Mouse (Mus musculus) macrophage (primary cell): ENCODE measurements around the gene Sh3bp1. TPM values are rescaled to one million over a fixed set of nuclear protein-coding genes. Genes with fewer than 3 reads are reported as not detected.
A peak's percentile ranks its signal among the peaks of the same experiment; 100 is the strongest.

Experiments used
- H3K27ac ChIP-seq: fragments of 350-480 bp; formaldehyde crosslinking; 2 replicates; pipeline ENCODE4 v1.9.0; 2021
- H3K36me3 ChIP-seq: fragments of 350-480 bp; formaldehyde crosslinking; 2 replicates; pipeline ENCODE4 v1.9.0; 2021; ENCODE audit errors: inconsistent target
- H3K4me3 ChIP-seq: fragments of 350-480 bp; formaldehyde crosslinking; 2 replicates; pipeline ENCODE4 v1.9.0; 2021; ENCODE audit errors: inconsistent target
- H3K79me2 ChIP-seq: fragments of 350-480 bp; formaldehyde crosslinking; 2 replicates; pipeline ENCODE4 v1.9.0; 2021; ENCODE audit errors: inconsistent target
- WGBS: methylation state at CpG from one replicate; pipeline ENCODE4 v1.1.7; 2026; ENCODE audit warnings: inconsistent platforms; ENCODE audit not compliant: missing documents; 5-methylcytosine and 5-hydroxymethylcytosine counted together
- polyA plus RNA-seq: library from polyadenylated mRNA; stranded (reverse); fragments of 250-400 nt; gene quantifications from 3 replicates; pipeline ENCODE4 v1.2.4, GENCODE M21; 2018; ENCODE audit warnings: inconsistent platforms
- total RNA-seq, 78 experiments: library from RNA; depleted of rRNA; stranded (reverse); fragments of 250-400 nt; gene quantifications; 1 replicate in 9 of 78; 2 replicates in 24 of 78; 3 replicates in 43 of 78; 4 replicates in 2 of 78; pipeline ENCODE4 v1.2.4; 2018; ENCODE audit warnings: inconsistent platforms in 56 of 78

The Sh3bp1 gene
- 100 to 1,000 TPM in 17 of 26 experiments, 10 to 100 TPM in 9; 18.8 to 471 (median 176) TPM for total RNA-seq (2018; cell fraction: chromatin; rRNA removed)
- total RNA-seq (2018; cell fraction: cytosol; rRNA removed) = 100 to 1,000 TPM in 11 of 26 experiments, 10 to 100 TPM in 15; 31.5 to 168 (median 84.8) TPM
- total RNA-seq (2018; cell fraction: nucleus; rRNA removed) = 100 to 1,000 TPM in 14 of 26 experiments, 10 to 100 TPM in 12; 22.3 to 199 (median 104) TPM
- polyA plus RNA-seq = 67.4 to 90.3 TPM (median 70.9 TPM) in 3 replicates

DNA sequence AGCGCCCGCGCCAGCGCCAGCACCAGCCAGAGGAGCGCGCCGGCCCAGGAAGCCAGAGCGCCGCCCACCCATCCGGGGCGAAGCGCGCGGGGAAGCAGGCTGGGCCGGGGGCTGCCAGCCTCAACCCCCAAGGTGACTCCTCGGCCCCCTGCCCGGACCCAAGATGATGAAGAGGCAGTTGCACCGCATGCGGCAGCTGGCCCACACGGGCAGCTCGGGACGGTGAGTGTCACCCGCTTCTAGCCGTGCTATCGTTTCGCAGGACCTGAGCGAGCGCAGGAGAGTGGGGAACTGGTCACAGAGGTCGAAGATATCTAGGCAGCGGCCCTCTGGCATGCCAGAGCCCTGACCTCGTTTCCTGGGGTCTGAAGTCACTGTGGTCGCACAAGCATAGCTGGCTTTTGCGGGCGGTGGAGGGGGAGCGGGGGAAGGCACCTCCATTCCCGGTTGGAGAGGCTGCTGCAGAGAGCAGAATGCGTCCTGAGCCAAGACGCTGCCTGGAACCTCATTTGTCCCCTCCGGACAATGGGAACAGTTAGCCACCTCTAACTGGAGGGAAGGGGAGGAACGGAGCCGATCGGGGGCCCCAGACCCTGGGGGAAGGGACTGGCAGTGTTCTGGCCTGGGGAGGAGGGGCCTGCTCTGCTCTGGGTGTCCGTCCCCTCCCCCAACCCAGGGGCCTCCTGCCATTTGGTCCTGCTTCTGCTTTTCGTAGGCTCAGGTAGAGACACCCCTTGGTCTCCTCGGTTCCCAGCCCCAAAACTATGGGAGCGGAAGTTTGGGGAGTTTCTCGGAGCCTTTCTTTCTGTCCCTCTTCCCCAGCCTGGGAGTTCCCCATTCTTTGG lies at the start of gene Sh3bp1:
Sh3bp1 (plus strand) TSS at position 29 of the 845 bp plus-strand sequence.
- peak within 1 kb of the TSS; percentile 85 for H3K27ac ChIP-seq
- peaks cover 32% of the 10 kb centered on the region for H3K79me2 ChIP-seq
- under 1% methylated on average over 43 of the region's 47 CpGs for WGBS
- H3K4me3 ChIP-seq = peak within 1 kb of the TSS; percentile 95
- H3K36me3 ChIP-seq = peaks cover 26% of the 10 kb centered on the region

DNA sequence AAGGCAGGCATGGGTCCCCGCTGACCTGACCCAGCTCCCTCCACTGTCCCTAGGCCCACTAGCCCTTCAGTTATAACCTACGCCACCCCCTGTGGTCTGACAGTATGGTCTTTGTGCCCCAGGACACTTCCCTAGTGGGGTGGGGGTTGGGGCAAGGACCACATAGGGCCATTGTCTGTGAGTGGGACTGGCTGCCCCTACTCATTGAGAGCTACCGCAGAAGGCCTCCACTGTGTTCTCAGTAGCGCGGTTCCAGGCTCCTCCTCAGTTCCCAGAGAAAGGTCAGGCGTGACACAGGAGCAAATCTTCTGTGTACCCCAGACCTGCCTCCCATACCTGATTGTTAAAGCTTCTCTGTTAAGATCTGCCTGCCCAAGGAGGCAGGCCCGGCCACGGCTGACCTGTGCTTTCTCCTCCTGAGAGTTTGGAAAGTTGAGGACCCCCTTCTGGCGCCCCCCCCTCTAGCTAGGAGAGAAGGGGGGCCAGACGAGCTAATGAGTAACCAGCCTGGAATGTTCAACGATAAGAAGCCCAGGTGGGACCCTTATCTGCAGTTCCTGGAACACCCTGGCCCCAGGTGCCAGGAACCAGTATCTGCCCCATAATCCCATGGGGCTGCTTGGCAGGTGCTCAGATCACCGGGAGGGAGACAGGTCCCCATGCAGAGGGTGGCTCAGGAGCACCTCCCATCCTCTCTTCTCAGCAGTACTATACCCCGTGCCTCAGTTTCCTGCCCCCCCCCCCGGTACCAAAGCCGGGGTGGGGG lies 49.3 kb upstream of the Sh3bp1 start:
- Histone ChIP-seq H3K36me3 (no peaks in the 10 kb centered on the region), H3K27ac (no peak overlapping the region)
- WGBS = 80% methylated on average over 14 of the region's 15 CpGs

GRCm38 (mm10) chr15:78850944-78851343 lies 48.6 kb upstream of the Sh3bp1 start:
- Histone ChIP-seq H3K36me3 (no peaks in the 10 kb centered on the region), H3K4me3 (no peak overlapping the region), H3K27ac (no peak overlapping the region), H3K79me2 (no peaks in the 10 kb centered on the region)
- 78% methylated on average over 6 of the region's 6 CpGs for WGBS

More for the DNA sequence above, 49.3 kb upstream of the Sh3bp1 start:
- no peaks in the 10 kb centered on the region for H3K79me2 ChIP-seq
- no peak overlapping the region for H3K4me3 ChIP-seq

GRCm38 (mm10) chr15:78851505-78852153 lies 47.9 kb upstream of the Sh3bp1 start:
- Histone ChIP-seq H3K4me3 (no peak overlapping the region), H3K36me3 (no peaks in the 10 kb centered on the region), H3K79me2 (no peaks in the 10 kb centered on the region), H3K27ac (no peak overlapping the region)
- 19% methylated on average over 13 of the region's 13 CpGs for WGBS

- 40% methylated on average over 8 of the region's 8 CpGs for WGBS
- H3K79me2 ChIP-seq = no peaks in the 10 kb centered on the region
- H3K27ac ChIP-seq = no peak within 1 kb of the TSS
- H3K36me3 ChIP-seq = no peaks in the 10 kb centered on the region
- H3K4me3 ChIP-seq = no peak within 1 kb of the TSS
These were observed 44.1 kb upstream of the Sh3bp1 start, which contains the start of gene Lgals2 for GRCm38 (mm10) chr15:78855303-78855965. Gene Lgals2, minus strand, starts transcription at chr15:78855529.

DNA sequence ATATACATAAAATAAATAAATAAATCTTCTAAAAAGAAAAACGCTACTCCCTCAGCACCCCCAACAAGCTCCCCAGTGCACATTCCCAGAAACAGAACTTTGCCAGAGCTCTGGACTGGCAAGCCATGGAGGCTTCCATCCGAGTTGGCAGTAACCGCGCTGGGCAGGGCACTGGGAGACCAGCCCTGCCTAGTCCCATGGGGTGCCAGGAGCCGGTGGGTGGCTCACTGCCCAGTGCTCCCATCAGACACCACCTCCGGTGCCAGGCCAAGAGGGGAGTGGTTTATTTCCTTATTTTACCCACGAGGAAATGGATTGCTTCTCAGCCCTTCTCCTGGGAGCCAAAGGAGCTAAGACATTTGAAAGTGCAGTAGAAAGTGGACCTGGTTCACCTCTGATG lies 42.6 kb upstream of the Sh3bp1 start:
- H3K36me3 ChIP-seq = no peaks in the 10 kb centered on the region
- WGBS = 71% methylated on average over 7 of the region's 7 CpGs
- no peak overlapping the region for H3K27ac ChIP-seq
- no peak overlapping the region for H3K4me3 ChIP-seq
- H3K79me2 ChIP-seq = no peaks in the 10 kb centered on the region

DNA sequence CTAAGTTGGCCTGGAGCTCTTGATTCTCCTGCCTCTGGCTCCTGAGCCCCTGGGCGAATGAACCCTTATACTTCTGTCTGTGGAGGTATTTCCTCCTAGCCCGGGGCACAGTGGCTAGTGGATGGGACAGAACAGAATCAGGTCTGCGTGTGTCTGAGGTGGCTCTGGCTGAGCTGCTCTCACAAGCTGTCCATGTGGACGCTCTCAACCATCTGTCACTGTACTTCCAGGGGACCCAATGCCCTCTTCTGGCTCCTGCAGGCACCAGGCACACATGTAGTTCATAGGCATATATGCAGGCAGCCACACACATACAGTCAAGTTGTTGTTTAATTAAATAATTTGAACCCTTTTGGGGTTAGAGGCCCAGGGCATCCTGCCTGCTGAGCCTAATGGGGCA lies 40.3 kb upstream of the Sh3bp1 start:
- no peaks in the 10 kb centered on the region for H3K36me3 ChIP-seq
- no peaks in the 10 kb centered on the region for H3K79me2 ChIP-seq
- 84% methylated on average over 4 of the region's 4 CpGs for WGBS
- H3K4me3 ChIP-seq = no peak overlapping the region
- no peak overlapping the region for H3K27ac ChIP-seq

DNA sequence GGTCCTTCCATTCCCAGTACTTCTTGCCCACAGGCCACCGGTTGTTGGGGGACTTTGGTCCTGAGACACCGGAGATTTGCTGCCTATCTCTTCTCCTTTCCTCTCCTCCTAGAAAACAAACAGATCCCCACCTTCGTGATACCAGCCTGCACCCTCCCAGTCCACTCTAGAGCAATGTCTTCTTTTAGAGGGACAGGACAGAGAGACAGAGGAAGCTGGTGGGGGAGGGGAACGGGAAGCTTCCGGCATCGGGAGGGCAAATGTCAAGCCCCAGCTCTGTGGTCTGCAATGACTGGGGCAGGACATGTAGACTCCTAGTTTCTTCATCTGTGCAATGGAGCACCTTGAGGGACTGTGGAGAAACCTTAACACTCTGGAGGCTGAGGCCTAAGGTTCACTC lies 39.9 kb upstream of the Sh3bp1 start:
- 46% methylated on average over 6 of the region's 6 CpGs for WGBS
- no peak overlapping the region for H3K4me3 ChIP-seq
- no peaks in the 10 kb centered on the region for H3K36me3 ChIP-seq
- H3K27ac ChIP-seq = no peak overlapping the region
- H3K79me2 ChIP-seq = no peaks in the 10 kb centered on the region

- 41% methylated on average over 5 of the region's 5 CpGs for WGBS
- H3K27ac ChIP-seq = no peak overlapping the region
- no peak overlapping the region for H3K4me3 ChIP-seq
- no peaks in the 10 kb centered on the region for H3K36me3 ChIP-seq
- H3K79me2 ChIP-seq = no peaks in the 10 kb centered on the region
These were observed 37.3 kb upstream of the Sh3bp1 start for GRCm38 (mm10) chr15:78862280-78862679.

DNA sequence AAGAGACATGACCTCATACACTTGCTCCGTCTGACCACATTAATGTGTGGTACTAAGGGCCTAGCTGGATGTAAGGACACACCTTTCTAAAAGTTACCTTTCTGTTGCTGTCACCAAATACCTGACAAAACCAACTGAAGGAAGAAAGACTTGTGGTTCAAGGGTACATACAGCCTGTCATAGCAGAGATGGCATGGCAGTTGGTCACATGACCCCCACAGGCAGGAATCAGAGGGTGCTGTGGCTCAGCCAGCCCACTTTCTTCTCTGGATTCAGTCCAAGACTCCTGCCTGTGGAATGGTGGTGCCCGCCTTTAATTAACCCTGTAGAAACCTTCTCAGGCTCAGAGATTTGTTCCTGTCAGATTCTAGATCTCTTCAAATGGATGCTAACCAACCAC lies 36.4 kb upstream of the Sh3bp1 start:
- H3K79me2 ChIP-seq = no peaks in the 10 kb centered on the region
- peak overlapping the region; percentile 52; the same call in 1 of the 2 replicates for H3K27ac ChIP-seq
- 84% methylated on average over 2 of the region's 2 CpGs for WGBS
- H3K36me3 ChIP-seq = no peaks in the 10 kb centered on the region
- no peak overlapping the region for H3K4me3 ChIP-seq

DNA sequence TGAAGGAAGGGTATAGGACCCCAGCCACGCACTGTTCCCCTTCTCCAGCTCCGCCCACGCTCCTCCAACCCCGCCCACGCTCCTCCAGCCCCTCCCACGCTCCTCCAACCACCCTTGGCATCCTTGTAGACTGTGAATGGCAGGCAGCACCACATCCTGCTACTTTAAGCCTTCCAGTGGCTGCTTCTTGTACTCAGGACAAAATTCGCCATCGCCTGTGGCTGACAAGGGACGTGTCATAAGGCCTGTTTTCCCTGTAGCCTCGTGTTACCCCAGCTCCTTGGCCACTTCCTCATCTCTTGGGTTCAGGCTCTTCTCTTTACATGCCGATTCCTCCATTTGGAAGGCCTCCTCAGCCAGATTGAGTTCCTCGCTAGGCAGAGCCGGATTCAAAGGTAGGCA lies 35.7 kb upstream of the Sh3bp1 start:
- Histone ChIP-seq H3K79me2 (no peaks in the 10 kb centered on the region), H3K27ac (peak overlapping the region; percentile 52), H3K4me3 (peak overlapping the region; percentile 0; the same call in 1 of the 2 replicates), H3K36me3 (no peaks in the 10 kb centered on the region)
- WGBS = 29% methylated on average over 13 of the region's 13 CpGs

- Histone ChIP-seq H3K4me3 (no peak overlapping the region), H3K79me2 (no peaks in the 10 kb centered on the region), H3K27ac (no peak overlapping the region), H3K36me3 (no peaks in the 10 kb centered on the region)
- WGBS = 91% methylated on average over 9 of the region's 9 CpGs
These were observed 31.2 kb upstream of the Sh3bp1 start for GRCm38 (mm10) chr15:78868398-78868797.

GRCm38 (mm10) chr15:78868826-78869233 lies 30.7 kb upstream of the Sh3bp1 start:
- Histone ChIP-seq H3K27ac (no peak overlapping the region), H3K36me3 (no peaks in the 10 kb centered on the region), H3K4me3 (no peak overlapping the region), H3K79me2 (no peaks in the 10 kb centered on the region)
- WGBS = 88% methylated on average over 7 of the region's 7 CpGs

GRCm38 (mm10) chr15:78869775-78870174 lies 29.8 kb upstream of the Sh3bp1 start:
- H3K36me3 ChIP-seq = no peaks in the 10 kb centered on the region
- no peak overlapping the region for H3K4me3 ChIP-seq
- no peak overlapping the region for H3K27ac ChIP-seq
- 8% methylated on average over 5 of the region's 6 CpGs for WGBS
- H3K79me2 ChIP-seq = no peaks in the 10 kb centered on the region
